Mouse (Mus musculus): ENCODE data around the gene Irf2bpl. TPM values are rescaled to one million over a fixed set of nuclear protein-coding genes. Genes with fewer than 3 reads are reported as not detected.

Gene Irf2bpl
- total and polyA plus RNA-seq, 3 experiments: 6.9 to 8.0 TPM; not detected in 1

DNA sequence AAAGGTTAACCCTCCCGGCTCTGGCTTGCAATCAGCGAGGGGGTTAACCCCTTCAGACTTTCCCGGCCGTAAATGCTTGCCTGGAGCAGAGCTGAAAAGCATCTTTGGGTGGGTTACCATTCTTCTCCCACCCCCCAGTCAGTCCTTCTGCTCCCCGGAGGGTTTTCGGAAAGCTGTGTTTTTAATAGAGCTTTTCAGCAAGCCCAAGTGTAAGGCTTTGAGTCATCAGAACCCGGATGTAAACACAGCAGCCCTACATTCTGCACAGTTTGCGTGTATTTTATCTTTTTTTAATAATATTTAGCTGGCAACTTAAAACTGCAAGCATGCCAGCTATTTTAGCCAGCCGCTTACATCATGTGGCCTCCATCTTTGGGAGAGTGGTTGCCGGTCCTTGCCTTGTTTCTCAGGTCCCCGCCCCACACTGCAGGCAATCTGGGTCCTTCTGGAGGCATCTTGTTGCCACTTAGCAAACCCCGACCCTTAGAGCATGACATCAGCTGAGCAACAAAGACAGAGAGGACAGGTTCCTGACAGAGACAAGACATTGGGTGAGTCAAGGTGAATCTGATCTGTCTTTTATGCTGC, 10.3 kb upstream of the Irf2bpl start:
- H3K27me3 ChIP-seq (ENCODE audit: control insufficient read depth in 1 of 2, insufficient read depth in 2 of 2, low read length in 2 of 2): no peaks in the 10 kb centered on the region
- H3K27ac ChIP-seq (ENCODE audit: control insufficient read depth, low read depth, low read length): peak overlapping the region; percentile 100
- peak; percentile 85 for DNase-seq (ENCODE audit: low read depth, low spot score)
- peak overlapping the region; percentile 79 for H3K9ac ChIP-seq (ENCODE audit: control insufficient read depth, low read depth, low read length, poor library complexity, severe bottlenecking)
- peak overlapping the region; percentile 63 to 71 for H3K4me3 ChIP-seq (ENCODE audit: control insufficient read depth in 1 of 2, insufficient read depth in 1 of 2, low read depth in 2 of 2, low read length in 2 of 2)
- H3K9me3 ChIP-seq (replicated peaks; ENCODE audit: insufficient read depth, low read length): no peaks in the 10 kb centered on the region
- H3K4me1 ChIP-seq (ENCODE audit: control insufficient read depth in 1 of 2, insufficient read depth in 2 of 2, low read length in 2 of 2): peaks cover 10 to 40% of the 10 kb centered on the region in 2 experiments
- peaks cover 5% of the 10 kb centered on the region for H3K79me2 ChIP-seq (ENCODE audit: control insufficient read depth, insufficient read depth, low read length, poor library complexity)
- peaks cover 0 to 38% of the 10 kb centered on the region in 2 experiments; a peak in 2 of 4 replicates for H3K36me3 ChIP-seq (ENCODE audit: control insufficient read depth in 1 of 2, insufficient read depth in 2 of 2, low read length in 2 of 2)
- TF ChIP-seq USF2 (IDR thresholded peaks at IDR 0.05; ENCODE audit: borderline replicate concordance in 1 of 2, insufficient read depth in 1 of 2, low read depth in 1 of 2, low read length in 2 of 2) (no peak), ZKSCAN1 (IDR thresholded peaks at IDR 0.05; ENCODE audit: low read depth, low read length) (no peak), POLR2A (IDR thresholded peaks at IDR 0.05; ENCODE audit: control insufficient read depth in 1 of 2, insufficient read depth in 1 of 2, low read depth in 1 of 2, low read length in 2 of 2, poor library complexity in 1 of 2) (no peak), USF1 (IDR thresholded peaks at IDR 0.05; ENCODE audit: low read depth, low read length) (no peak; the same call in 1 of the 2 replicates), MAZ (IDR thresholded peaks at IDR 0.05; ENCODE audit: low read depth, low read length) (no peak; the same call in 1 of the 2 replicates), TAL1 (IDR thresholded peaks at IDR 0.05; ENCODE audit: low read length) (no peak), E2F4 (IDR thresholded peaks at IDR 0.05; ENCODE audit: borderline replicate concordance, low read depth, low read length) (no peak), CTCF (IDR thresholded peaks at IDR 0.05 in 2 of 3, conservative IDR thresholded peaks at IDR 0.05 in 1 of 3; ENCODE audit: control insufficient read depth in 1 of 3, insufficient read depth in 1 of 3, low read depth in 2 of 3, low read length in 3 of 3, poor library complexity in 1 of 3, severe bottlenecking in 1 of 3) (no peak), HCFC1 (IDR thresholded peaks at IDR 0.05; ENCODE audit: low read depth, low read length) (no peak), CHD1 (IDR thresholded peaks at IDR 0.05; ENCODE audit: low read depth, low read length) (no peak), GATA1 (IDR thresholded peaks at IDR 0.05; ENCODE audit: low read depth, low read length) (no peak), JUND (IDR thresholded peaks at IDR 0.05; ENCODE audit: low read depth, low read length) (no peak), ETS1 (IDR thresholded peaks at IDR 0.05; ENCODE audit: low read depth, low read length) (peak; percentile 47; the same call in 1 of the 2 replicates), KAT2A (conservative IDR thresholded peaks at IDR 0.05; ENCODE audit: low read depth, low read length) (no peak), GABPA (IDR thresholded peaks at IDR 0.05; ENCODE audit: low read depth, low read length) (no peak), MXI1 (IDR thresholded peaks at IDR 0.05; ENCODE audit: low read depth, low read length) (no peak; the same call in 1 of the 2 replicates), ELF1 (IDR thresholded peaks at IDR 0.05; ENCODE audit: low read depth, low read length) (no peak; the same call in 1 of the 2 replicates), SMC3 (IDR thresholded peaks at IDR 0.05; ENCODE audit: low read depth, low read length) (no peak), POLR2AphosphoS2 (IDR thresholded peaks at IDR 0.05; ENCODE audit: low read length) (no peak), EP300 (IDR thresholded peaks at IDR 0.05; ENCODE audit: low read depth in 1 of 2, low read length in 2 of 2) (no peak), TBP (IDR thresholded peaks at IDR 0.05; ENCODE audit: low read depth, low read length) (peak; percentile 72; the same call in 1 of the 2 replicates), POLR2AphosphoS5 (IDR thresholded peaks at IDR 0.05; ENCODE audit: borderline replicate concordance, low read depth, low read length) (no peak), MYB (IDR thresholded peaks at IDR 0.05; ENCODE audit: low read depth, low read length) (no peak), CHD2 (IDR thresholded peaks at IDR 0.05; ENCODE audit: low read length) (no peak), NELFE (IDR thresholded peaks at IDR 0.05; ENCODE audit: low read depth, low read length) (no peak; the same call in none of the 2 replicates), ZNF384 (IDR thresholded peaks at IDR 0.05; ENCODE audit: low read depth, low read length) (no peak), NRF1 (IDR thresholded peaks at IDR 0.05; ENCODE audit: insufficient read depth, low read depth, low read length, poor library complexity, severe bottlenecking) (no peak), MAX (IDR thresholded peaks at IDR 0.05; ENCODE audit: low read length) (0 out of 2 replicates have a peak, but pooled peaks have one; percentile 47), ZC3H11A (IDR thresholded peaks at IDR 0.05; ENCODE audit: low read depth, low read length) (0 out of 2 replicates have a peak, but pooled peaks have one; percentile 2), TCF12 (IDR thresholded peaks at IDR 0.05; ENCODE audit: low read depth, low read length) (no peak; the same call in 1 of the 2 replicates), MAFK (IDR thresholded peaks at IDR 0.05; ENCODE audit: borderline replicate concordance, low read depth, low read length) (0 out of 2 replicates have a peak, but pooled peaks have one; percentile 1), SIN3A (IDR thresholded peaks at IDR 0.05; ENCODE audit: low read length) (peak; percentile 87; the same call in 1 of the 2 replicates), MYC (IDR thresholded peaks at IDR 0.05; ENCODE audit: low read depth, low read length) (no peak), RAD21 (IDR thresholded peaks at IDR 0.05; ENCODE audit: low read depth, low read length) (no peak), RCOR1 (IDR thresholded peaks at IDR 0.05; ENCODE audit: low read depth, low read length) (no peak), UBTF (IDR thresholded peaks at IDR 0.05; ENCODE audit: borderline replicate concordance, insufficient read depth, low read depth, low read length) (no peak), BHLHE40 (IDR thresholded peaks at IDR 0.05; ENCODE audit: borderline replicate concordance, low read depth, low read length) (no peak)

Data from MEL (cell line).